Comparison of ENCODE assay signal across 12 mouse cellular contexts in the genomic region with DNA sequence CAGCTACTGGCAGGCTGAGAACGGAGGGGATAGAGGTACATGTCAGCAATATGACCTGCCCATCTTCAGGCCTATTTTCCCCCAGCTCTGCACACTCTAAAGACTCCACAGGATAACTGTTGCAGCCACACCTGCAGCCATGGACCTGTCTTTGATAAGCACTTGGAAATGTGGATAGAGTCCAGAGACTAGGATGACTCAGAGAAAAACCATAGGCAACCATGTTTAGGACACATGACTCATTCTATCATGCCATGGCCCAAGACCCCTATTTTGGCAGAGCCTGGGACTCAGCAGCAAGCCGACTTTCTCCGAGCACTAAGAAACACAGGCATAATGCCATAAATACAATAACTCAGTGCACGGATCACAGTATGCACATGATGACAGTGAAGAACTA.
"Had no signal": no experiment of that assay in that cellular context is flagged by ENCODE, and none has a peak within 500 bp of the region (broad histone marks: within the 10 kb centered on the region; RNA-seq: fewer than 3 reads in every experiment).

No protein-coding gene starts in this region.

- DNase-seq: left cerebral cortex, postnatal 4 days; liver, embryonic 13.5 days; lung, adult 18-20 months; midbrain, embryonic 14.5 days; retina, postnatal 1 day; right cerebral cortex, postnatal 4 days; thymus, postnatal 36 days had no signal

- H3K4me3 ChIP-seq: limb, embryonic 13.5 days; liver, embryonic 13.5 days; midbrain, embryonic 10.5 days; myocyte; neural tube, embryonic 12.5 days had no signal

- H3K4me2 ChIP-seq: limb, embryonic 13.5 days; liver, embryonic 13.5 days; neural tube, embryonic 12.5 days had no signal

- H3K27me3 ChIP-seq: limb, embryonic 13.5 days; liver, embryonic 13.5 days; neural tube, embryonic 12.5 days had no signal

- H3K9me3 ChIP-seq: limb, embryonic 13.5 days; liver, embryonic 13.5 days; midbrain, embryonic 10.5 days; neural tube, embryonic 12.5 days had no signal

- H3K27ac ChIP-seq: kidney, postnatal 0 days; limb, embryonic 13.5 days; liver, embryonic 13.5 days; midbrain, embryonic 10.5 days; neural tube, embryonic 12.5 days had no signal

- H3K4me1 ChIP-seq: limb, embryonic 13.5 days had no signal

- H3K9ac ChIP-seq: limb, embryonic 13.5 days; liver, embryonic 13.5 days; neural tube, embryonic 12.5 days had no signal

- H3K36me3 ChIP-seq: limb, embryonic 13.5 days; liver, embryonic 13.5 days; midbrain, embryonic 10.5 days; neural tube, embryonic 12.5 days had no signal
